Mouse (Mus musculus): ENCODE measurements at regions not wholly inside any gene's neighbourhood (a gene's known extent, or its start where the extent isn't known, plus 50 kb on each side); places are given as distances from the start of the nearest gene placed in this dataset.

DNA sequence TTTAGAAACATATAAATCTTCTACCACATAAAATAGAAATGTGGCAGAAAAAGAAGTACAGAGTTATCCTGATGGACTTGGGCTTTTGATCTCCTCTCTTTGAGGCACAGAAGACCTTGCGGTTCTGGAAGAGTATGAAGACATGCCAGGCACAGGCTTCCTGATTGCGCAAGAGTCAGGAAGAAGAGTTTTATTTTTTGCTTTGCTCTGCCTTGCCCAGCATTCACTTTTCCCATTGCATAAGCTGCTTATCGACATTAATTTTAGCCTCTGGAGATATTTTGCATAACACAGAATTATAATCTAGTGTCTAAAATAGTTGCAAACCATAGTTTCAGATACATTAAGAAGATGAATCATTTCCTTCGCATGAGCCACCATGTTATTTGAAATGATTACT is 627.8 kb upstream of the Slc8a1 start:
- 53% methylated on average over 4 of the region's 4 CpGs for whole genome bisulfite sequencing (ENCODE audit: insufficient replicate concordance)
- ATAC-seq (ENCODE audit: insufficient read depth), result no peak
- H3K36me3 ChIP-seq (replicated peaks; ENCODE audit: control insufficient read depth, insufficient read depth, low read depth), result no peaks in the 10 kb centered on the region

GRCm38 (mm10) chr17:82348636-82349035 is 610.5 kb upstream of the Slc8a1 start:
- ATAC-seq (ENCODE audit: insufficient read depth) (no peak), DNase-seq (ENCODE audit: low read depth in 3 of 3, low spot score in 3 of 3) (no peak)
- Histone ChIP-seq H3K9me3 (ENCODE audit: control insufficient read depth, low read length) (no peaks in the 10 kb centered on the region), H3K27me3 (ENCODE audit: control insufficient read depth, insufficient read depth, low read length) (no peaks in the 10 kb centered on the region), H3K36me3 (replicated peaks; ENCODE audit: control insufficient read depth, insufficient read depth, low read depth) (no peaks in the 10 kb centered on the region), H3K4me1 (replicated peaks; ENCODE audit: control insufficient read depth in 2 of 2, insufficient read depth in 2 of 2, low read length in 1 of 2) (no peaks in the 10 kb centered on the region), H3K4me2 (ENCODE audit: low read depth) (no peak overlapping the region), H3K27ac (no peak overlapping the region), H3K4me3 (ENCODE audit: insufficient read depth in 1 of 2, low read depth in 2 of 2, low read length in 2 of 2) (no peak overlapping the region), H3K9ac (replicated peaks) (no peak overlapping the region)
- TF ChIP-seq CTCF (IDR thresholded peaks at IDR 0.05; ENCODE audit: low read depth) (no peak), EP300 (IDR thresholded peaks at IDR 0.05; ENCODE audit: low read depth) (no peak)

More for the DNA sequence above, 627.8 kb upstream of the Slc8a1 start:
- no peak for DNase-seq (ENCODE audit: low read depth in 3 of 3, low spot score in 3 of 3)
- no peaks in the 10 kb centered on the region for H3K4me1 ChIP-seq (replicated peaks; ENCODE audit: control insufficient read depth in 2 of 2, insufficient read depth in 2 of 2, low read length in 1 of 2)
- no peak overlapping the region for H3K4me3 ChIP-seq (ENCODE audit: insufficient read depth in 1 of 2, low read depth in 2 of 2, low read length in 2 of 2)
- H3K9ac ChIP-seq (replicated peaks), result no peak overlapping the region
- no peaks in the 10 kb centered on the region for H3K9me3 ChIP-seq (ENCODE audit: control insufficient read depth, low read length)
- H3K27me3 ChIP-seq (ENCODE audit: control insufficient read depth, insufficient read depth, low read length), result no peaks in the 10 kb centered on the region
- no peak overlapping the region for H3K4me2 ChIP-seq (ENCODE audit: low read depth)
- no peak for TF ChIP-seq CTCF (IDR thresholded peaks at IDR 0.05; ENCODE audit: low read depth)
- no peak for TF ChIP-seq EP300 (IDR thresholded peaks at IDR 0.05; ENCODE audit: low read depth)
- no peak overlapping the region for H3K27ac ChIP-seq

DNA sequence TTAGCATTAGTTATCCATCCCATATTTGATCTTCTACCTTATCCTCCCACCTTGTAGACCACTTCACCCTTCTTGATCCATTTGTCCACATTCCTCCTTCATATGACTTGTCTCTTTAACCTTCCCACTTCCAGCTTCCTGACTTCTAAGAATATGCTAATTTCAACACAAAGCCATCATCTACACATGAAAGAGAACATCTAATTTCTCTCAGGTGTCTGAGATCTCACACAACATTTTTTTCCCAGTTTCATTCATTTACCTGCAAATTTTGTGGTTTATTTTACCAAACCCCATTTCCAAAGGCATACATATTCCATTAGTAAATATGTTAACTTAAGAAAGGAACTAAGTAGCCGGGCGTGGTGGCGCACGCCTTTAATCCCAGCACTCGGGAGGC is 593.3 kb upstream of the Slc8a1 start:
- Histone ChIP-seq H3K9me3 (ENCODE audit: control insufficient read depth, low read length) (no peaks in the 10 kb centered on the region), H3K4me3 (ENCODE audit: insufficient read depth in 1 of 2, low read depth in 2 of 2, low read length in 2 of 2) (no peak overlapping the region), H3K4me2 (ENCODE audit: low read depth) (no peak overlapping the region), H3K4me1 (replicated peaks; ENCODE audit: control insufficient read depth in 2 of 2, insufficient read depth in 2 of 2, low read length in 1 of 2) (no peaks in the 10 kb centered on the region), H3K27me3 (ENCODE audit: control insufficient read depth, insufficient read depth, low read length) (no peaks in the 10 kb centered on the region), H3K36me3 (replicated peaks; ENCODE audit: control insufficient read depth, insufficient read depth, low read depth) (no peaks in the 10 kb centered on the region), H3K9ac (replicated peaks) (no peak overlapping the region), H3K27ac (no peak overlapping the region)
- WGBS (ENCODE audit: insufficient replicate concordance), result 72% methylated on average over 5 of the region's 5 CpGs
- no peak for DNase-seq (ENCODE audit: low read depth in 3 of 3, low spot score in 3 of 3)
- no peak for TF ChIP-seq EP300 (IDR thresholded peaks at IDR 0.05; ENCODE audit: low read depth)
- no peak for TF ChIP-seq CTCF (IDR thresholded peaks at IDR 0.05; ENCODE audit: low read depth)
- no peak for ATAC-seq (ENCODE audit: insufficient read depth)

GRCm38 (mm10) chr17:82312191-82312590 is 574.0 kb upstream of the Slc8a1 start:
- Histone ChIP-seq H3K4me2 (ENCODE audit: low read depth) (no peak overlapping the region), H3K36me3 (replicated peaks; ENCODE audit: control insufficient read depth, insufficient read depth, low read depth) (no peaks in the 10 kb centered on the region), H3K4me3 (ENCODE audit: insufficient read depth in 1 of 2, low read depth in 2 of 2, low read length in 2 of 2) (no peak overlapping the region), H3K27ac (no peak overlapping the region), H3K4me1 (replicated peaks; ENCODE audit: control insufficient read depth in 2 of 2, insufficient read depth in 2 of 2, low read length in 1 of 2) (no peaks in the 10 kb centered on the region), H3K9ac (replicated peaks) (no peak overlapping the region), H3K9me3 (ENCODE audit: control insufficient read depth, low read length) (no peaks in the 10 kb centered on the region), H3K27me3 (ENCODE audit: control insufficient read depth, insufficient read depth, low read length) (no peaks in the 10 kb centered on the region)
- WGBS (ENCODE audit: insufficient replicate concordance), result 63% methylated on average over 5 of the region's 5 CpGs
- DNase-seq (ENCODE audit: low read depth in 3 of 3, low spot score in 3 of 3) (no peak), ATAC-seq (ENCODE audit: insufficient read depth) (no peak)
- TF ChIP-seq EP300 (IDR thresholded peaks at IDR 0.05; ENCODE audit: low read depth) (no peak), CTCF (IDR thresholded peaks at IDR 0.05; ENCODE audit: low read depth) (no peak)

- Histone ChIP-seq H3K36me3 (replicated peaks; ENCODE audit: control insufficient read depth, insufficient read depth, low read depth) (no peaks in the 10 kb centered on the region), H3K4me2 (ENCODE audit: low read depth) (no peak overlapping the region), H3K4me3 (ENCODE audit: insufficient read depth in 1 of 2, low read depth in 2 of 2, low read length in 2 of 2) (no peak overlapping the region), H3K9ac (replicated peaks) (no peak overlapping the region), H3K27me3 (ENCODE audit: control insufficient read depth, insufficient read depth, low read length) (no peaks in the 10 kb centered on the region), H3K9me3 (ENCODE audit: control insufficient read depth, low read length) (no peaks in the 10 kb centered on the region), H3K27ac (no peak overlapping the region), H3K4me1 (replicated peaks; ENCODE audit: control insufficient read depth in 2 of 2, insufficient read depth in 2 of 2, low read length in 1 of 2) (no peaks in the 10 kb centered on the region)
- DNase-seq (ENCODE audit: low read depth in 3 of 3, low spot score in 3 of 3), result no peak
- no peak for ATAC-seq (ENCODE audit: insufficient read depth)
- TF ChIP-seq EP300 (IDR thresholded peaks at IDR 0.05; ENCODE audit: low read depth) (no peak), CTCF (IDR thresholded peaks at IDR 0.05; ENCODE audit: low read depth) (no peak)
These were observed 568.2 kb upstream of the Slc8a1 start for GRCm38 (mm10) chr17:82306347-82306746.

- Histone ChIP-seq H3K27me3 (ENCODE audit: control insufficient read depth, insufficient read depth, low read length) (no peaks in the 10 kb centered on the region), H3K9ac (replicated peaks) (no peak overlapping the region), H3K4me3 (ENCODE audit: insufficient read depth in 1 of 2, low read depth in 2 of 2, low read length in 2 of 2) (no peak overlapping the region), H3K36me3 (replicated peaks; ENCODE audit: control insufficient read depth, insufficient read depth, low read depth) (no peaks in the 10 kb centered on the region), H3K4me2 (ENCODE audit: low read depth) (no peak overlapping the region), H3K9me3 (ENCODE audit: control insufficient read depth, low read length) (no peaks in the 10 kb centered on the region; the same call in 1 of the 2 replicates), H3K27ac (no peak overlapping the region), H3K4me1 (replicated peaks; ENCODE audit: control insufficient read depth in 2 of 2, insufficient read depth in 2 of 2, low read length in 1 of 2) (no peaks in the 10 kb centered on the region)
- WGBS (ENCODE audit: insufficient replicate concordance), result 54% methylated on average over 3 of the region's 3 CpGs
- ATAC-seq (ENCODE audit: insufficient read depth) (no peak), DNase-seq (ENCODE audit: low read depth in 3 of 3, low spot score in 3 of 3) (no peak)
- TF ChIP-seq CTCF (IDR thresholded peaks at IDR 0.05; ENCODE audit: low read depth), result no peak
- no peak for TF ChIP-seq EP300 (IDR thresholded peaks at IDR 0.05; ENCODE audit: low read depth)
These were observed 539.6 kb upstream of the Slc8a1 start for GRCm38 (mm10) chr17:82277728-82278127.

Measured in liver, embryonic 14.5 days (tissue).